Mouse (Mus musculus): ENCODE results near the gene Gli1.

Gli1 gene

GRCm38 (mm10) chr10:127348957-127349356 lies 7.2 kb upstream of the Gli1 start:
- no peak for DNase-seq (ENCODE audit: low spot score in 2 of 2)

GRCm38 (mm10) chr10:127346173-127346572 lies 4.4 kb upstream of the Gli1 start:
- no peak for DNase-seq (ENCODE audit: low spot score in 2 of 2)

GRCm38 (mm10) chr10:127343029-127343428 lies 1.3 kb upstream of the Gli1 start:
- no peak for DNase-seq (ENCODE audit: low spot score in 2 of 2)

DNA sequence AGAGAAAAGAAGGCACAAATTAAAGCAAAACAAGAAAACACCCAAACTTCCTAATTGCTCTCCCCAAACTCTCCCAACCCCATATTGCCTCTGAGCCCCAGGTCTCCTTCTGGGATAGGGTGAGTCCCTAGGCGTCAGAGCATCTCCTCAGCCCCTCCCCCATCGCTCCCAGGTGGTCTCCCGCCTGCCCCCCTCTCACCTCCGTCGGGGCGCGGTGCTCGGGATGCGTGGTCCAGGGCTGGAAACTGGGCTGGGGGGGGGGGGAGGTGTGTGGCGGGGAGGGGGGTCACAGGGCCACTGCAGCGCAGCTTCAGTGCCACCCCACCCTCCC lies 449 bp downstream of the Gli1 start:
- no peak for DNase-seq (ENCODE audit: low spot score in 2 of 2)

GRCm38 (mm10) chr10:127340577-127341359 lies 1.0 kb downstream of the Gli1 start:
- DNase-seq (ENCODE audit: low spot score in 2 of 2), result no peak

- no peak for DNase-seq (ENCODE audit: low spot score in 2 of 2)
Observed at GRCm38 (mm10) chr10:127339683-127340576, 1.8 kb downstream of the Gli1 start.

- peak; percentile 85 to 87 for DNase-seq (ENCODE audit: low spot score in 2 of 2)
Observed at GRCm38 (mm10) chr10:127338930-127339682, 2.7 kb downstream of the Gli1 start.

GRCm38 (mm10) chr10:127337536-127338099 lies 4.2 kb downstream of the Gli1 start:
- DNase-seq (ENCODE audit: low spot score in 2 of 2), result no peak

- no peak for DNase-seq (ENCODE audit: low spot score in 2 of 2)
Observed at GRCm38 (mm10) chr10:127336952-127337351, 4.8 kb downstream of the Gli1 start.

DNA sequence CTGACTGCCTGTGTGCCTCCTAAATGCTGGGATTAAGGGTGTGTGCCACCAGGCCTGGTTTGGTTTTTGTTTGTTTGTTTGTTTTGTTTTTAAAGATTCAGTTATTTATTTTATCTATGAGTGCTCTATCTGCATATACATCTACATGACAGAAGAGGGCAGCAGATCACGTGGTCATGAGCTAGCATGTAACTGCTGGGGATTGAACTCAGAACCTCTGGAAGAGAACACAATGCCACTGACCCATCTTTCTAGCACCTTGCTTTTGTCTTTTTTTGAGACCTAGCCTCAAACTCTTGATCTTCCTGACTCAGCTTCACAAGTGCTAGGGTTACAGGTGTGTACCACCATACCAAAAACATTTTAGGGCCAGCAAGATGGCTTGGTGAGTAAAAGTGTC lies 6.5 kb downstream of the Gli1 start:
- DNase-seq (ENCODE audit: low spot score in 2 of 2), result no peak

DNA sequence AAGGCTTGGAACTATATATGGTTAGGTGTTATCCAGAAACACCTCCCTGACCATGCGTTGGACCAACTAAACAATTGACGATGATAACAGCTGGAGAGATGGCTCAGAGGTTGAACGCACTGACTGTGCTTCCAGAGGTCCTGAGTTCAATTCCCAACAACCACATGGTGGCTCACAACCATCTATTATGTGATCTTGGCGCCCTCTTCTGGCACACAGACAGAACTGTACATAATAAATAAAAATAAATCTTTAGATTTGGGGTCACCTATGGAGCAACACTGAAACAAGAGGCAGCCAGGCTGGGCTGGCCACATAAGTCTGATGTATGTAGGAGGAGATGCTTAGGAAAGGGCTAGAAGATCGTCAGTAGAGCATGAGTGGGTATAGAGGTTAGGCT lies 8.6 kb downstream of the Gli1 start:
- no peak for DNase-seq (ENCODE audit: low spot score in 2 of 2)

- no peak for DNase-seq (ENCODE audit: low spot score in 2 of 2)
Observed at GRCm38 (mm10) chr10:127332211-127332874, 9.4 kb downstream of the Gli1 start.

DNA sequence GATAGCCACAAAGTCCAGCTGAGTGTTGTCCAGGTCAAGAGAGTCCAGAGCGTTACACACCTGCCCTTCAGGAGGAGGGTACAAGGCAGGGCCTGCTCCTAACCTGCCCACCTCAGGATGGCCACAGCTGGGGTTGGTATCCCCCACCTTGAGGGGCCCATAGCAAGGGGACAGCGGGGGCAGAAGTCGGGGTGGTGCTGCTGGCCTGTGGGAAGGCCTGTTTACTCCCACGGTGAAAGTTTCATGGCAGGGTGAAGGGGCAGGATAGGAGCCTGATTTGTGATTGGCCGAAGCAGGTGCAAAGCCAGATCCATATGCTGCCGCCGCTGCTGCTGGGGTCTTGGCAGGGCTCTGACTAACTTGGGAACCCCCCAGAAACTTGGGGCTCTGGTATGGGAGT lies 11.6 kb downstream of the Gli1 start:
- DNase-seq (ENCODE audit: low spot score in 2 of 2), result no peak

- no peak for DNase-seq (ENCODE audit: low spot score in 2 of 2)
Observed at GRCm38 (mm10) chr10:127327461-127328145, 14.2 kb downstream of the Gli1 start.

DNA sequence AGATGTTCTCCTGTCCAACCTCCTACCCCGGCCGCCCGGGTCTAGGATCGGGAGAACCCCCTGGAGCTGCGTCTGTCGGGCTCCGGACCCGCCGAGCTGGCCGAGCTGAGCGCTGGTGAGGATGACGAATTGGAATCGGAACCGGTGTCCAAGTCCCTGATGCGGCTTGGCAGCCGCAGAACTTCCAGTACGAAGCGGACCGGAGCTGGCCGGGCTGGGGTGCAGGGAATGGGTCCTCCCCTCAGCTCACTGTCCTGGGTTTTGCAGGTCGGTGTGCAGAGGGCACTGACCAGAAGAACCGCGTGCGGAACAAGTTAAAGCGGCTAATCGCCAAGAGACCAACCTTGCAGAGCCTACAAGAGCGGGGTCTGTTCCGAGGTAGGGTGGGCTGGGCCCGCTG lies 14.9 kb downstream of the Gli1 start:
- no peak for DNase-seq (ENCODE audit: low spot score in 2 of 2)

- DNase-seq (ENCODE audit: low spot score in 2 of 2), result peak; percentile 60 to 73
Observed at GRCm38 (mm10) chr10:127326017-127326801, 15.6 kb downstream of the Gli1 start.

DNA sequence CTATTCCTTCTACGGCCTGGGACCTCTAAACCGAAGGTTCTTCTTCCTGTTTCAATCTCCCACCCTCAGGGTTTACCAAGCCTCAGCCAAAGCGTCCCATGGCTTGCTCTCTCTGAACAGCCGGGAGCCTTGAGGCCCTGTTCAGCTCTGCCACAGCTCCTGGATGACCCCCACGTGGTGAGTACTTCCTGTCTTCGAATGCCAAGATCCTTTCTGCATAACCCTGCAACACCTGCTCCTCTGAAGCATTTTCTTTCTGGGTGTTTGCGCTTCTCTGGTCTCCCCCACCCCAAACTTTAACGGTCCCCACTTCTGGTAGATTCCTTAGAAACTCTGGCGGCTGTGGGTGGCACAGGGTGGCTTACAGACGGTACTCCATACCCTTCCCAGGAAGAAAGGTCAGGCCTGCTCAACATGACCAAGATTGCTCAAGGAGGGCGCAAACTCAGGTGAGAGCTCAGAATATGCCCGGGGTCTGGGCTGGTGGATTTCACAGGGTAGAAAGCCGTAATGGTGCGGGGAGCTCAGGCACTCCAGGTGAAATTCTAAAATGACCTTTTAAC lies 16.2 kb downstream of the Gli1 start:
- no peak for DNase-seq (ENCODE audit: low spot score in 2 of 2)

DNA sequence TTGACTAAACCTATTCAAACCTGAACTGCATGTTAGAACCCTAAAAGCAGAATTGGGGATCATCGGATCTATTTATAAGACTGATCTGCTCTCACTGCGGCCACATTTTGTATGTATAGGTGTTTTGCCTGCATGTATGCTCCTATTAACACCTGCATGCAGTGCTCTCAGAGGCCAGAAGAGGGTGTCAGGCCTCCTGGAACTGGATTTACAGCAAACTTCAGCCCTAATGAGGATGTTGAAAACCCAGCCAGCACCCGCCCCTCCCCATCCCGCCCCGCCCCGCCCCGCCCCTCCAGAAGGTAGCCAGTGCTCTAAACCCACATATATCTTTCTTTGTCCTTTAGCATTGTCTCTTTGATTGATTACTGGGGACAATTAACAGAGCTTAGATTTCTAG lies 17.3 kb downstream of the Gli1 start:
- DNase-seq (ENCODE audit: low spot score in 2 of 2), result peak; percentile 75 to 87

DNA sequence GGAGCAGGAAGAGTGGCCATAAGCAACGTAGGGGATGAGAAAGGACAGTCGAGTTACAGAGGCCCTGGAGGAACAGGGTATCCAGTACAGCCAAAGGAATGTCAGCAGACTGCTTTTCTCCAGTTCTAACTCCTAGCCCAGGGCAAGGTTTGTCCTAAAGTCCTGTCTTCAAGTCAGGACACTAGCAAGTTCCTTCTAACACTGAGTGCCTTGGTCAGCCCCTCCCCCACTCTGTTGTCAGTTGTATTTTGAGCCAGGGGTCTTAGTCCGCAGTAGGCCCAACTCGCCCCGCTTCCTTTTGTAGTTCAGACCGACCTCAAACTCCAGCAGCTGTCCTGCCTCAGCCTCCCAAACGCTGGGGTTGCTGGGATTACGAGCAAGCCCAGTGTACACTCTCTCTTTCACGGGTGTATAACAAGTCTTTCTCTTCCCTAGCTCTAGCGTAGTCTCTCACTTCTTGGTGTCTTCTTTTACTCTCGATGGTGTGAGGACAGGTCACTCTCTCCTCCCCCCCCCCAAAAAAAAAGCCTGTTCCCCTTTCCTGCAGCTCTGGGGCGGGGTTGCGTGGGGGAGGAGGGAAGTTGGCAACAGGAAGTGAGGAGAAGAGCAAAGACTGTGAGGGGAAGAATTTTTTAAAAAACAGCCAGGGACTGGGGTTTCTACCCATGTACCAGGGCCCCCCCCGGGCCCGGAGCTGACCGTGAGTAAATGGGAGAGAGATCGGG lies 18.5 kb downstream of the Gli1 start:
- peak in 1 of 2 experiments; percentile 47 for DNase-seq (ENCODE audit: low spot score in 2 of 2)
